Mouse (Mus musculus): ENCODE results near the gene Ms4a15.

DNA sequence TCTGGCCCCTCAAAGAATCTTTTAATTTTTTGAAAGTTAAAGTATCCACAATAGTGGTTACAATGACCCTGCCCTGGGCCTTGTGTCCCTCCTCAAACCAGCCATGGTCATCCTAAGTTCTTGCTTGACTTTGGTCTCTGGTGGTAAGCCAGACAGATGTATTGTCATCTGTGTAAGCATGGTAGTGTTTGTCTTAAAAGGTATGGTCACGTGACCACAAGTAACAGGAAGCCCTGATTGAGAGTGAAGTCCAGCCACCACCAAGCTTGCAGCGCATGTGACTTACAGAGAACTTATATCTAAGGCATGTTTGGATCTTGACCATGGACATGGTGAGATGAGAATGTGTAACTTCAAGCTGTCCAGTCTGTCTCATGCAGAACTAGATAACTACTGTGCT is 17.9 kb downstream of the Ms4a15 start:
- TF ChIP-seq POLR2A (IDR thresholded peaks at IDR 0.05; ENCODE audit: borderline replicate concordance, extremely low read depth, low read depth, low read length) (no peak), CTCF (IDR thresholded peaks at IDR 0.05; ENCODE audit: insufficient read depth, low read length) (no peak)

Measured in lung, adult 2 months (tissue).